Mouse (Mus musculus): ENCODE measurements around the gene Zrsr2. TPM values are rescaled to one million over a fixed set of nuclear protein-coding genes. Genes with fewer than 3 reads are reported as not detected.

The Zrsr2 gene
- total and polyA plus RNA-seq, 3 experiments: 13.7 to 76.8 (median 14.2) TPM

- Histone ChIP-seq H3K4me1 (ENCODE audit: control insufficient read depth in 1 of 2, insufficient read depth in 2 of 2) (no peaks in the 10 kb centered on the region), H3K4me3 (replicated peaks in 1 of 3; ENCODE audit: low read depth in 2 of 3, low read length in 2 of 3, poor library complexity in 1 of 3) (no peak overlapping the region), H3K9ac (ENCODE audit: insufficient read depth, low read depth) (no peak overlapping the region), H3K9me3 (replicated peaks; ENCODE audit: low read length) (no peaks in the 10 kb centered on the region), H3K27ac (ENCODE audit: insufficient read depth, low read depth) (no peak overlapping the region), H3K79me2 (replicated peaks; ENCODE audit: control insufficient read depth, extremely low read depth, insufficient read depth, poor library complexity, severe bottlenecking) (no peaks in the 10 kb centered on the region), H3K4me2 (ENCODE audit: insufficient read depth, low read depth, poor library complexity, severe bottlenecking) (no peak overlapping the region), H3K36me3 (replicated peaks in 1 of 2; ENCODE audit: control insufficient read depth in 1 of 2, insufficient read depth in 1 of 2, low read length in 1 of 2) (no peaks in the 10 kb centered on the region), H3K27me3 (replicated peaks) (no peaks in the 10 kb centered on the region)
- dilution Hi-C loops (cut with MboI; ENCODE audit: extremely low pct_ligation_motif_present, extremely low pct_unique_long_range_greater_than_20kb, low sequenced_read_pairs) (no loop called here), in situ Hi-C loops (cut with MboI; ENCODE audit: low pct_ligation_motif_present, low pct_unique_long_range_greater_than_20kb, low sequenced_read_pairs) (no loop called here)
- no peak for DNase-seq (ENCODE audit: extremely low read depth)
- TF ChIP-seq PAX5 (IDR thresholded peaks at IDR 0.05; ENCODE audit: low read length) (no peak), MAZ (IDR thresholded peaks at IDR 0.05; ENCODE audit: low read depth, low read length) (no peak), E2F4 (IDR thresholded peaks at IDR 0.05; ENCODE audit: insufficient replicate concordance, low read depth, low read length) (no peak), JUND (conservative IDR thresholded peaks at IDR 0.05; ENCODE audit: low read depth, low read length) (no peak), CHD1 (IDR thresholded peaks at IDR 0.05; ENCODE audit: low read depth, low read length) (no peak), SMC3 (IDR thresholded peaks at IDR 0.05; ENCODE audit: low read depth, low read length) (no peak), ZC3H11A (IDR thresholded peaks at IDR 0.05; ENCODE audit: low read depth, low read length) (no peak), POLR2AphosphoS2 (IDR thresholded peaks at IDR 0.05; ENCODE audit: low read depth, low read length) (no peak), POLR2A (IDR thresholded peaks at IDR 0.05; ENCODE audit: low read depth, low read length) (no peak), JUN (IDR thresholded peaks at IDR 0.05; ENCODE audit: insufficient read depth, low read depth, low read length) (no peak), UBTF (IDR thresholded peaks at IDR 0.05; ENCODE audit: low read depth, low read length) (no peak), CHD2 (IDR thresholded peaks at IDR 0.05; ENCODE audit: low read length) (no peak), USF2 (conservative IDR thresholded peaks at IDR 0.05; ENCODE audit: low read depth, low read length) (no peak), EP300 (IDR thresholded peaks at IDR 0.05; ENCODE audit: low read length) (no peak), USF1 (IDR thresholded peaks at IDR 0.05; ENCODE audit: low read depth, low read length) (no peak), TBP (conservative IDR thresholded peaks at IDR 0.05; ENCODE audit: low read depth, low read length) (no peak), ETS1 (conservative IDR thresholded peaks at IDR 0.05; ENCODE audit: low read depth, low read length) (no peak), MAX (IDR thresholded peaks at IDR 0.05; ENCODE audit: low read length) (no peak)
Observed at GRCm38 (mm10) chrX:163929550-163929949, 28.9 kb downstream of the Zrsr2 start.

GRCm38 (mm10) chrX:163912791-163913190, 45.7 kb downstream of the Zrsr2 start:
- dilution Hi-C loops (cut with MboI; ENCODE audit: extremely low pct_ligation_motif_present, extremely low pct_unique_long_range_greater_than_20kb, low sequenced_read_pairs): no loop called here
- TF ChIP-seq SMC3 (IDR thresholded peaks at IDR 0.05; ENCODE audit: low read depth, low read length) (peak; percentile 87), TCF12 (IDR thresholded peaks at IDR 0.05; ENCODE audit: low read depth, low read length) (no peak), ZC3H11A (IDR thresholded peaks at IDR 0.05; ENCODE audit: low read depth, low read length) (peak; percentile 35; the same call in 1 of the 2 replicates), CTCF (conservative IDR thresholded peaks at IDR 0.05 in 1 of 2, IDR thresholded peaks at IDR 0.05 in 1 of 2; ENCODE audit: low read depth in 2 of 2, low read length in 2 of 2) (peak; percentile 22 to 82; a peak in 2 of 4 replicates), ELF1 (IDR thresholded peaks at IDR 0.05; ENCODE audit: low read depth, low read length) (no peak), HCFC1 (IDR thresholded peaks at IDR 0.05; ENCODE audit: low read depth, low read length) (no peak), RAD21 (IDR thresholded peaks at IDR 0.05; ENCODE audit: low read depth, low read length) (peak; percentile 91), SIN3A (IDR thresholded peaks at IDR 0.05; ENCODE audit: low read length) (no peak)
- no peaks in the 10 kb centered on the region for H3K79me2 ChIP-seq (replicated peaks; ENCODE audit: control insufficient read depth, extremely low read depth, insufficient read depth, poor library complexity, severe bottlenecking)

More at GRCm38 (mm10) chrX:163912791-163913190, 45.7 kb downstream of the Zrsr2 start:
- H3K4me3 ChIP-seq (replicated peaks in 1 of 3; ENCODE audit: low read depth in 2 of 3, low read length in 2 of 3, poor library complexity in 1 of 3): no peak overlapping the region
- DNase-seq (ENCODE audit: extremely low read depth): peak; percentile 30
- no peaks in the 10 kb centered on the region for H3K4me1 ChIP-seq (ENCODE audit: control insufficient read depth in 1 of 2, insufficient read depth in 2 of 2)
- no peak overlapping the region for H3K4me2 ChIP-seq (ENCODE audit: insufficient read depth, low read depth, poor library complexity, severe bottlenecking)
- in situ Hi-C loops (cut with MboI; ENCODE audit: low pct_ligation_motif_present, low pct_unique_long_range_greater_than_20kb, low sequenced_read_pairs): loop anchor here (10.0 to 25.0 kb wide), 2 partner anchors 78 to 200 kb away; no protein-coding TSS in a partner anchor
- no peak overlapping the region for H3K27ac ChIP-seq (ENCODE audit: insufficient read depth, low read depth)
- H3K9ac ChIP-seq (ENCODE audit: insufficient read depth, low read depth): no peak overlapping the region
- H3K27me3 ChIP-seq (replicated peaks): no peaks in the 10 kb centered on the region
- H3K9me3 ChIP-seq (replicated peaks; ENCODE audit: low read length): no peaks in the 10 kb centered on the region
- peaks cover 3 to 4% of the 10 kb centered on the region in 2 experiments for H3K36me3 ChIP-seq (replicated peaks in 1 of 2; ENCODE audit: control insufficient read depth in 1 of 2, insufficient read depth in 1 of 2, low read length in 1 of 2)
